9 mouse cellular contexts compared by ENCODE assay signal in genomic region chr5:117978159-117978697, GRCm38 (mm10). TPM values are rescaled to one million over a fixed set of nuclear protein-coding genes. Genes with fewer than 3 reads are reported as not detected.
A peak's percentile ranks its signal among the peaks of the same experiment; 100 is the strongest.
DNase-seq lines count a peak whose midpoint lies in the region; ATAC-seq and TF ChIP-seq lines count a peak whose summit lies in the region.
"Had no signal": no experiment of that assay in that cellular context is flagged by ENCODE, and none has a peak within 500 bp of the region (broad histone marks: within the 10 kb centered on the region; RNA-seq: fewer than 3 reads in every experiment).

No protein-coding gene starts in this region.

- no peak for TF ChIP-seq POLR2A in kidney, adult 2 months (IDR thresholded peaks at IDR 0.05; ENCODE audit: low read depth, low read length)

- H3K27me3 ChIP-seq in kidney, adult 2 months (replicated peaks; ENCODE audit: control insufficient read depth, insufficient read depth, low read length): no peaks in the 10 kb centered on the region
- no peaks in the 10 kb centered on the region for H3K27me3 ChIP-seq in embryonic facial prominence, embryonic 10.5 days (replicated peaks; ENCODE audit: low read depth, poor library complexity, severe bottlenecking)
- no peaks in the 10 kb centered on the region for H3K27me3 ChIP-seq in hindbrain, postnatal 0 days (ENCODE audit: insufficient read depth, low read length)
- no peaks in the 10 kb centered on the region for H3K27me3 ChIP-seq in midbrain, embryonic 14.5 days (ENCODE audit: control insufficient read depth, insufficient read depth, low read length)

- no peaks in the 10 kb centered on the region for H3K36me3 ChIP-seq in kidney, adult 2 months (ENCODE audit: control insufficient read depth, insufficient read depth, low read length)
- peaks cover 48% of the 10 kb centered on the region for H3K36me3 ChIP-seq in embryonic facial prominence, embryonic 10.5 days (replicated peaks)
- H3K36me3 ChIP-seq in hindbrain, postnatal 0 days (ENCODE audit: insufficient read depth, low read length): peaks cover 14% of the 10 kb centered on the region; the same call in 1 of the 2 replicates
- H3K36me3 ChIP-seq in midbrain, embryonic 14.5 days (ENCODE audit: control insufficient read depth, insufficient read depth, low read length): peaks cover 40% of the 10 kb centered on the region

- peak overlapping the region; percentile 36 for H3K27ac ChIP-seq in kidney, adult 2 months (ENCODE audit: insufficient read depth, low read depth, low read length)
- peak overlapping the region; percentile 96; the same call in 1 of the 2 replicates for H3K27ac ChIP-seq in embryonic facial prominence, embryonic 10.5 days (replicated peaks)
- H3K27ac ChIP-seq in hindbrain, postnatal 0 days: peak overlapping the region; percentile 93
- H3K27ac ChIP-seq in midbrain, embryonic 14.5 days (replicated peaks; ENCODE audit: low read depth, low read length): peak overlapping the region; percentile 91

- no peaks in the 10 kb centered on the region for H3K9me3 ChIP-seq in embryonic facial prominence, embryonic 10.5 days
- H3K9me3 ChIP-seq in hindbrain, postnatal 0 days (ENCODE audit: low read length): no peaks in the 10 kb centered on the region
- no peaks in the 10 kb centered on the region for H3K9me3 ChIP-seq in midbrain, embryonic 14.5 days (ENCODE audit: control insufficient read depth, low read length)
- H3K9me3 ChIP-seq: G1E had no signal

- ATAC-seq in hindbrain, postnatal 0 days: peak; percentile 30
- ATAC-seq in midbrain, embryonic 14.5 days (ENCODE audit: low FRiP score, low TSS enrichment): no peak

- WGBS in kidney, adult 2 months: 64% methylated on average over 17 of the region's 17 CpGs
- 62% methylated on average over 17 of the region's 17 CpGs for WGBS in embryonic facial prominence, embryonic 10.5 days
- WGBS in hindbrain, postnatal 0 days: 33% methylated on average over 17 of the region's 17 CpGs
- 42% methylated on average over 17 of the region's 17 CpGs for WGBS in midbrain, embryonic 14.5 days

- no peak for TF ChIP-seq CTCF in kidney, adult 2 months (conservative IDR thresholded peaks at IDR 0.05; ENCODE audit: insufficient read depth, insufficient read length, low read depth, low read length)
- TF ChIP-seq CTCF in hindbrain, postnatal 0 days (IDR thresholded peaks at IDR 0.05; ENCODE audit: low read depth): no peak

- peaks cover 14% of the 10 kb centered on the region; the same call in 1 of the 2 replicates for H3K4me1 ChIP-seq in kidney, adult 2 months (ENCODE audit: control insufficient read depth, insufficient read depth, low read length)
- H3K4me1 ChIP-seq in embryonic facial prominence, embryonic 10.5 days: peaks cover 23% of the 10 kb centered on the region
- 0 out of 2 replicates have a peak, but pooled peaks cover 5% of the 10 kb centered on the region for H3K4me1 ChIP-seq in hindbrain, postnatal 0 days (ENCODE audit: insufficient read depth, low read length)
- peaks cover 13% of the 10 kb centered on the region; the same call in 1 of the 2 replicates for H3K4me1 ChIP-seq in midbrain, embryonic 14.5 days (ENCODE audit: control insufficient read depth, insufficient read depth, low read length)

- no peak for DNase-seq in kidney, adult 2 months
- no peak for DNase-seq in kidney, postnatal 10 days
- no peak for DNase-seq in embryonic facial prominence, embryonic 10.5 days (ENCODE audit: low spot score)
- DNase-seq in hindbrain, postnatal 0 days (ENCODE audit: low spot score): no peak
- no peak for DNase-seq in midbrain, embryonic 14.5 days
- DNase-seq in thymus, adult 18-20 months: no peak
- no peak for DNase-seq in cerebellum, postnatal 25 days
- no peak for DNase-seq in thymus, postnatal 14 days

- H3K4me3 ChIP-seq in kidney, adult 2 months (ENCODE audit: insufficient read depth, low read depth, low read length): peak overlapping the region; percentile 97; the same call in 1 of the 2 replicates
- H3K4me3 ChIP-seq in embryonic facial prominence, embryonic 10.5 days: peak overlapping the region; percentile 91
- H3K4me3 ChIP-seq in hindbrain, postnatal 0 days (ENCODE audit: low read length): peak overlapping the region; percentile 94
- peak overlapping the region; percentile 99 for H3K4me3 ChIP-seq in midbrain, embryonic 14.5 days (replicated peaks; ENCODE audit: low read depth, low read length)

- H3K9ac ChIP-seq in hindbrain, postnatal 0 days (replicated peaks; ENCODE audit: low read length): peak overlapping the region; percentile 99
- peak overlapping the region; percentile 99 for H3K9ac ChIP-seq in midbrain, embryonic 14.5 days (replicated peaks; ENCODE audit: low read length)

- H3K4me2 ChIP-seq in hindbrain, postnatal 0 days (ENCODE audit: low read depth, low read length): peak overlapping the region; percentile 72
- H3K4me2 ChIP-seq in midbrain, embryonic 14.5 days (ENCODE audit: low read length): peak overlapping the region; percentile 87

RNA-seq across cellular contexts. Expression of gene Fbxo21, which starts 1.7 kb away (rescaled TPM):
- polyA plus RNA-seq in kidney, adult 2 months (2012; rRNA removed): 67.4 and 75.6 TPM in 2 replicates
- polyA plus RNA-seq in embryonic facial prominence, embryonic 10.5 days (2016; fragmentation: Nextera tagmentation; extraction: Ambion mirVana): 99.0 and 102 TPM in 2 replicates
- 194 and 198 TPM in 2 replicates for total RNA-seq in hindbrain, postnatal 0 days (2014; rRNA removed)
- polyA plus RNA-seq in hindbrain, postnatal 0 days (2015; fragmentation: Nextera tagmentation; extraction: Ambion mirVana): 126 and 134 TPM in 2 replicates
- 128 and 163 TPM in 2 replicates for polyA plus RNA-seq in midbrain, embryonic 14.5 days (2014; fragmentation: Nextera tagmentation; extraction: Ambion mirVana)

RNA-seq across cellular contexts. Expression of gene Tesc, which starts 49.3 kb away (rescaled TPM):
- polyA plus RNA-seq in kidney, adult 2 months (2012; rRNA removed): 33.3 and 38.1 TPM in 2 replicates
- 0.20 and 1.6 TPM in 2 replicates for polyA plus RNA-seq in embryonic facial prominence, embryonic 10.5 days (2016; fragmentation: Nextera tagmentation; extraction: Ambion mirVana)
- total RNA-seq in hindbrain, postnatal 0 days (2014; rRNA removed): 1.4 and 3.8 TPM in 2 replicates
- polyA plus RNA-seq in hindbrain, postnatal 0 days (2015; fragmentation: Nextera tagmentation; extraction: Ambion mirVana): 6.9 and 7.5 TPM in 2 replicates
- 4.4 and 4.9 TPM in 2 replicates for polyA plus RNA-seq in midbrain, embryonic 14.5 days (2014; fragmentation: Nextera tagmentation; extraction: Ambion mirVana)
- total RNA-seq: G1E had no signal
- polyA plus RNA-seq: G1E had no signal

Comparison
In these comparisons a context has a peak if more than half of its experiments do, and no peak if none do; other contexts are left out.
1. H3K27ac ChIP-seq: peak in every context shown above with its lines; median percentile 96 in embryonic facial prominence, embryonic 10.5 days; 93 in hindbrain, postnatal 0 days; 91 in midbrain, embryonic 14.5 days; 36 in kidney, adult 2 months.